Mouse (Mus musculus): Measurements from ENCODE around the gene Olfr1426.
"Not testable (repeated sequence)": the region's sequence is repeated elsewhere in the genome, so short reads cannot be mapped to it uniquely, and the experiment has no call there.

DNA sequence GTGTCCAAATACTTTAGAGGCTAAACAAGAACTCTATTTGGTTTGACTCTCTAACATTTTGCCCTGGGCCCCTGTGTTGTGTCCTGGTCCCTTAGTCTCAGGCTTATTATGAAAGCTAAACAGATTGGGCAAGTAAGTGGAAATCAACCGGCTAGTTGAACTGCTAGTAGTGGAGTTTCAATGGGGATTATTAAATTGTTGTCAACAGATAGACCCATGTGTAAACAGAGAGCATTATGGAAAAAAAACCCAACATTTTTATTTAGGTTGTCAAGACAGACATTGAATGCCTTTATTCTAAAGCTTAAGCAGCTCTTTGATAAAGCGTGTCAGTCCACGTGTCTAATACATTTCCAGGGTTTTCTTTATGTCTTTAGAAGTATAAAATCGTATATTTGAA is 14.2 kb downstream of the Olfr1426 start, which contains the start of gene Olfr1425:
- not testable (repeated sequence) for TF ChIP-seq POLR2A (IDR thresholded peaks at IDR 0.05; ENCODE audit: low read depth, low read length); ELF1 (IDR thresholded peaks at IDR 0.05; ENCODE audit: low read depth, low read length); POLR2AphosphoS2 (IDR thresholded peaks at IDR 0.05; ENCODE audit: low read depth, low read length); CTCF (conservative IDR thresholded peaks at IDR 0.05 in 1 of 2, IDR thresholded peaks at IDR 0.05 in 1 of 2; ENCODE audit: low read depth in 2 of 2, low read length in 2 of 2); HCFC1 (IDR thresholded peaks at IDR 0.05; ENCODE audit: low read depth, low read length); TBP (conservative IDR thresholded peaks at IDR 0.05; ENCODE audit: low read depth, low read length); CHD2 (IDR thresholded peaks at IDR 0.05; ENCODE audit: low read length)

All from CH12.LX (cell line).